Mouse (Mus musculus): ENCODE measurements around the gene Afmid. TPM values are rescaled to one million over a fixed set of nuclear protein-coding genes. Genes with fewer than 3 reads are reported as not detected.

Gene Afmid
- polyA plus RNA-seq, 2 experiments from 2014 or later, result 23.5 to 24.7 TPM

GRCm38 (mm10) chr11:117882208-117882607 is 56.5 kb downstream of the Afmid start:
- ATAC-seq, result no peak

DNA sequence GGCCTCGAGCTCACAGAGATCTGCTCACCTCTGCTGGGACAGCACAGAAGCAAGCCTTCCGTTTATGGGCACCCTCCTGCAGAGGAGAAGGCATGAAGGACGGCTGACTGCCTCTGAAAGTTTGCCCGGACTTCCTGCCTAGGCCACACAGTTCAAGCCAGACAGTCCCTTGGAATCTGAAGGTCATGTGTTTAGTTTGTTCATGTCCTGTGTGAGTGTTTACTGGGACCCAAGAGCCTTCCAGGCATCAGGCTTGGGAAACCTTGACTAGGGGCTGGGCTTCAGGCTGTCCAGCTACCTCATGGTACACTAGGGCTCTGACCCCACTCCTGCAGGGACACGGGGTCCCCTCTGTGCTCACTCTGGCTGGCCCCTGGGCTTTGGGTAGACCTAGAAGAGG is 60.3 kb downstream of the Afmid start:
- no peak for ATAC-seq

GRCm38 (mm10) chr11:117888168-117888852 is 62.6 kb downstream of the Afmid start:
- ATAC-seq, result no peak

- no peak for ATAC-seq
Observed at GRCm38 (mm10) chr11:117888853-117889822, 63.4 kb downstream of the Afmid start.

Other genes starting within 250 kb of the Afmid start
- gene Tnrc6c, start 171.6 kb upstream of the Afmid start, polyA plus RNA-seq (2017; shearing (Covaris generic)), result 10 to 100 TPM; 14.3 to 16.8 TPM
- 10 to 100 TPM; 26.8 to 45.3 TPM for gene Tmc8, start 43.8 kb upstream of the Afmid start, polyA plus RNA-seq (2017; shearing (Covaris generic))
- gene Tmc6, start 43.7 kb upstream of the Afmid start, polyA plus RNA-seq (2017; shearing (Covaris generic)), result 100 to 1,000 TPM in 1 of 2 experiments, 10 to 100 TPM in 1; 88.2 to 107 TPM
- gene 6030468B19Rik, start 28.3 kb upstream of the Afmid start, polyA plus RNA-seq (2017; shearing (Covaris generic)), result 1 to 10 TPM; 1.3 to 1.9 TPM
- 1 to 10 TPM; 3.8 to 5.6 TPM for gene Gm20708, start 16.3 kb upstream of the Afmid start, polyA plus RNA-seq (2017; shearing (Covaris generic))
- 100 to 1,000 TPM in 1 of 2 experiments, 10 to 100 TPM in 1; 76.0 to 131 TPM for gene Syngr2, start 16.3 kb upstream of the Afmid start, polyA plus RNA-seq (2017; shearing (Covaris generic))
- gene Tk1, start 168 bp downstream of the Afmid start, polyA plus RNA-seq (2017; shearing (Covaris generic)), result 10 to 100 TPM; 52.4 to 88.7 TPM
- gene Birc5, start 23.3 kb downstream of the Afmid start, polyA plus RNA-seq (2017; shearing (Covaris generic)), result 100 to 1,000 TPM in 1 of 2 experiments, 10 to 100 TPM in 1; 88.3 to 110 TPM
- gene Tmem235, start 34.8 kb downstream of the Afmid start, polyA plus RNA-seq (2017; shearing (Covaris generic)), result not detected
- gene Tha1, start 47.6 kb downstream of the Afmid start, polyA plus RNA-seq (2017; shearing (Covaris generic)), result 10 to 100 TPM; 12.8 to 17.7 TPM
- gene Socs3, start 144.1 kb downstream of the Afmid start, polyA plus RNA-seq (2017; shearing (Covaris generic)), result 10 to 100 TPM; 42.5 to 43.1 TPM
- 10 to 100 TPM; 34.6 to 38.3 TPM for gene Pgs1, start 160.4 kb downstream of the Afmid start, polyA plus RNA-seq (2017; shearing (Covaris generic))